Mouse (Mus musculus) heart, postnatal 0 days (tissue): ENCODE data around the gene Rtel1. TPM values are rescaled to one million over a fixed set of nuclear protein-coding genes. Genes with fewer than 3 reads are reported as not detected.

Experiments used
- ATAC-seq: fragments of 200-750 bp; cut with Nextera tagmentation; 2 replicates; pipeline ENCODE4 v1.8.0; 2017; ENCODE audit warnings: low read depth, moderate number of reproducible peaks, moderate library complexity; ENCODE audit not compliant: insufficient read depth
- DNase-seq: peaks from one replicate; pipeline ENCODE4 v3.0.0-alpha.2; 2016; ENCODE audit warnings: low spot score
- H3K27ac ChIP-seq: fragments of 300-500 bp; sonication (generic); 2 replicates; pipeline ENCODE4 v1.5.1; 2014; ENCODE audit warnings: low read depth, mild to moderate bottlenecking
- H3K27me3 ChIP-seq: fragments of 300-500 bp; sonication (generic); 2 replicates; pipeline ENCODE4 v1.6.1; 2014; ENCODE audit warnings: low read length, mixed read lengths; ENCODE audit not compliant: control insufficient read depth, insufficient read depth
- H3K36me3 ChIP-seq: fragments of 300-500 bp; sonication (generic); replicated peaks from 2 replicates; pipeline ENCODE4 v1.6.1; 2014; ENCODE audit warnings: low read length, mixed read lengths; ENCODE audit not compliant: control insufficient read depth, insufficient read depth
- H3K4me1 ChIP-seq: fragments of 300-500 bp; sonication (generic); 2 replicates; pipeline ENCODE4 v1.6.1; 2014; ENCODE audit warnings: antibody characterized with exemption; ENCODE audit not compliant: control insufficient read depth, insufficient read depth
- H3K4me2 ChIP-seq: fragments of 300-500 bp; sonication (generic); 2 replicates; pipeline ENCODE4 v1.6.1; 2014; ENCODE audit warnings: low read depth, mild to moderate bottlenecking, low read length, moderate library complexity
- H3K4me3 ChIP-seq: fragments of 300-500 bp; sonication (generic); 2 replicates; pipeline ENCODE4 v1.5.1; 2014; ENCODE audit warnings: low read depth, low read length
- H3K9ac ChIP-seq: fragments of 300-500 bp; sonication (generic); replicated peaks from 2 replicates; pipeline ENCODE4 v1.6.1; 2014; ENCODE audit warnings: low read depth, low read length, mixed read lengths
- H3K9me3 ChIP-seq: fragments of 300-500 bp; sonication (generic); replicated peaks from 2 replicates; pipeline ENCODE4 v1.6.1; 2016; ENCODE audit warnings: low read length; ENCODE audit not compliant: control insufficient read depth
- CTCF ChIP-seq: IDR thresholded peaks from 2 replicates; pipeline ENCODE4 v1.5.1; 2016; ENCODE audit warnings: antibody characterized with exemption, control low read depth, low read depth
- EP300 ChIP-seq: IDR thresholded peaks from 2 replicates; pipeline ENCODE4 v1.6.1; 2016; ENCODE audit warnings: antibody characterized with exemption, low read depth
- WGBS: fragments of 180-500 bp; shearing (Covaris S2); extraction: QIAGEN DNeasy Blood & Tissue Kit; methylation state at CpG from one replicate; pipeline ENCODE4 v1.1.7; 2014; 5-methylcytosine and 5-hydroxymethylcytosine counted together
- polyA plus RNA-seq: library from polyadenylated mRNA; unstranded; fragments of >200 nt; fragmentation: Nextera tagmentation; extraction: Ambion mirVana; gene quantifications from 2 replicates; pipeline ENCODE4 v1.2.1, GENCODE M21; 2015
- total RNA-seq: library from RNA; depleted of rRNA; stranded (reverse); fragments of >200 nt; gene quantifications from 2 replicates; pipeline ENCODE4 v1.2.3, GENCODE M21; 2014; ENCODE audit warnings: low replicate concordance

Gene Rtel1
- total and polyA plus RNA-seq, 2 experiments from 2014 or later = 10.0 to 53.1 TPM

- H3K4me2 ChIP-seq = no peak overlapping the region
- peaks cover 73% of the 10 kb centered on the region for H3K36me3 ChIP-seq
- ATAC-seq (no peak), DNase-seq (no peak)
- no peaks in the 10 kb centered on the region for H3K27me3 ChIP-seq
- no peak overlapping the region for H3K4me3 ChIP-seq
- H3K27ac ChIP-seq = no peak overlapping the region
- 95% methylated on average over 2 of the region's 2 CpGs for WGBS
- TF ChIP-seq CTCF = no peak
- no peak for TF ChIP-seq EP300
- no peaks in the 10 kb centered on the region for H3K4me1 ChIP-seq
- no peak overlapping the region for H3K9ac ChIP-seq
- no peaks in the 10 kb centered on the region for H3K9me3 ChIP-seq
Measured at GRCm38 (mm10) chr2:181326098-181326497, 6.6 kb downstream of the Rtel1 start.

GRCm38 (mm10) chr2:181332542-181332941, 13.0 kb downstream of the Rtel1 start:
- Histone ChIP-seq H3K36me3 (peaks cover 71% of the 10 kb centered on the region), H3K9me3 (no peaks in the 10 kb centered on the region), H3K4me3 (no peak overlapping the region), H3K4me2 (no peak overlapping the region), H3K4me1 (no peaks in the 10 kb centered on the region), H3K27ac (no peak overlapping the region), H3K9ac (no peak overlapping the region), H3K27me3 (no peaks in the 10 kb centered on the region)
- DNase-seq (no peak), ATAC-seq (no peak)
- TF ChIP-seq EP300 = no peak
- no peak for TF ChIP-seq CTCF

- peaks cover 71% of the 10 kb centered on the region for H3K36me3 ChIP-seq
- H3K9me3 ChIP-seq = no peaks in the 10 kb centered on the region
- H3K9ac ChIP-seq = no peak overlapping the region
- H3K4me3 ChIP-seq = no peak overlapping the region
- H3K27ac ChIP-seq = no peak overlapping the region
- 64% methylated on average over 3 of the region's 3 CpGs for WGBS
- no peak overlapping the region for H3K4me2 ChIP-seq
- DNase-seq (peak; percentile 29), ATAC-seq (peak; percentile 64)
- peak; percentile 70 for TF ChIP-seq CTCF
- no peak for TF ChIP-seq EP300
- H3K27me3 ChIP-seq = no peaks in the 10 kb centered on the region
- no peaks in the 10 kb centered on the region for H3K4me1 ChIP-seq
Measured at GRCm38 (mm10) chr2:181334023-181334422, 14.5 kb downstream of the Rtel1 start.

- peaks cover 60% of the 10 kb centered on the region for H3K36me3 ChIP-seq
Measured at GRCm38 (mm10) chr2:181340426-181340825, 20.9 kb downstream of the Rtel1 start.

GRCm38 (mm10) chr2:181342766-181343165, 23.2 kb downstream of the Rtel1 start:
- DNase-seq (peak; percentile 32), ATAC-seq (peak; percentile 87)
- H3K27me3 ChIP-seq = no peaks in the 10 kb centered on the region
- TF ChIP-seq EP300 (no peak), CTCF (no peak)
- H3K4me2 ChIP-seq = no peak overlapping the region
- peak overlapping the region; percentile 38; the same call in 1 of the 2 replicates for H3K27ac ChIP-seq
- 19% methylated on average over 6 of the region's 6 CpGs for WGBS
- no peak overlapping the region for H3K4me3 ChIP-seq
- H3K9ac ChIP-seq = no peak overlapping the region
- H3K36me3 ChIP-seq = peaks cover 58% of the 10 kb centered on the region
- peaks cover 11% of the 10 kb centered on the region for H3K4me1 ChIP-seq
- H3K9me3 ChIP-seq = no peaks in the 10 kb centered on the region

More at GRCm38 (mm10) chr2:181340426-181340825, 20.9 kb downstream of the Rtel1 start:
- ATAC-seq (no peak), DNase-seq (no peak)
- H3K27ac ChIP-seq = no peak overlapping the region
- H3K4me1 ChIP-seq = peaks cover 11% of the 10 kb centered on the region
- no peaks in the 10 kb centered on the region for H3K27me3 ChIP-seq
- no peak for TF ChIP-seq CTCF
- TF ChIP-seq EP300 = no peak
- 85% methylated on average over 4 of the region's 4 CpGs for WGBS
- H3K4me3 ChIP-seq = no peak overlapping the region
- H3K9ac ChIP-seq = no peak overlapping the region
- no peak overlapping the region for H3K4me2 ChIP-seq
- no peaks in the 10 kb centered on the region for H3K9me3 ChIP-seq

GRCm38 (mm10) chr2:181356780-181357179, 37.2 kb downstream of the Rtel1 start:
- no peak overlapping the region for H3K4me2 ChIP-seq
- WGBS = 75% methylated on average over 3 of the region's 3 CpGs
- TF ChIP-seq CTCF = no peak
- no peak for TF ChIP-seq EP300

More at GRCm38 (mm10) chr2:181356780-181357179, 37.2 kb downstream of the Rtel1 start:
- H3K27ac ChIP-seq = no peak overlapping the region
- H3K4me1 ChIP-seq = no peaks in the 10 kb centered on the region
- ATAC-seq (no peak), DNase-seq (no peak)
- H3K4me3 ChIP-seq = no peak overlapping the region
- no peaks in the 10 kb centered on the region for H3K27me3 ChIP-seq
- H3K9me3 ChIP-seq = no peaks in the 10 kb centered on the region
- peaks cover 81% of the 10 kb centered on the region for H3K36me3 ChIP-seq
- H3K9ac ChIP-seq = no peak overlapping the region
